Mouse (Mus musculus) erythroblast, embryonic 14.5 days (primary cell): ENCODE data around the gene Foxo3. TPM values are rescaled to one million over a fixed set of nuclear protein-coding genes. Genes with fewer than 3 reads are reported as not detected.

Experiments
- H3K27me3 ChIP-seq: 2 replicates; pipeline ENCODE4 v1.6.1; 2012; ENCODE audit warnings: inconsistent platforms; ENCODE audit not compliant: control insufficient read depth
- H3K36me3 ChIP-seq: 2 replicates; pipeline ENCODE4 v1.6.1; 2012; ENCODE audit warnings: mild to moderate bottlenecking, inconsistent platforms; ENCODE audit not compliant: control insufficient read depth
- H3K4me1 ChIP-seq: 2 replicates; pipeline ENCODE4 v1.6.1; 2012; ENCODE audit warnings: inconsistent platforms; ENCODE audit not compliant: control insufficient read depth
- H3K4me3 ChIP-seq: replicated peaks from 2 replicates; pipeline ENCODE3; 2012; ENCODE audit warnings: moderate library complexity, mild to moderate bottlenecking, inconsistent platforms
- H3K9me3 ChIP-seq: 2 replicates; pipeline ENCODE4 v1.6.1; 2012; ENCODE audit warnings: low read length, inconsistent platforms, mixed read lengths; ENCODE audit not compliant: control insufficient read depth
- GATA1 ChIP-seq: IDR thresholded peaks from 2 replicates; pipeline ENCODE4 v1.6.1; 2012; ENCODE audit warnings: low read length, inconsistent platforms, mixed read lengths
- TAL1 ChIP-seq: IDR thresholded peaks from 3 replicates; pipeline ENCODE4 v1.6.1; 2012; ENCODE audit warnings: low read length, inconsistent platforms, mixed read lengths
- polyA plus RNA-seq: library from polyadenylated mRNA; stranded (reverse); fragments of >175 nt; gene quantifications from 2 replicates; pipeline ENCODE4 v1.2.3, GENCODE M21; 2012

Gene Foxo3
- polyA plus RNA-seq, 1 experiment: 19.0 TPM

- Histone ChIP-seq H3K27me3 (no peaks in the 10 kb centered on the region; the same call in 1 of the 2 replicates), H3K4me1 (peaks cover 98% of the 10 kb centered on the region), H3K9me3 (peaks cover under 1% of the 10 kb centered on the region; the same call in 1 of the 2 replicates), H3K36me3 (peaks cover 100% of the 10 kb centered on the region), H3K4me3 (peak overlapping the region; percentile 52)
- TF ChIP-seq TAL1 (peak; percentile 61), GATA1 (peak; percentile 84)
These were observed 16.0 kb downstream of the Foxo3 start for GRCm38 (mm10) chr10:42260523-42260922.

GRCm38 (mm10) chr10:42259602-42260001, 17.0 kb downstream of the Foxo3 start:
- Histone ChIP-seq H3K4me1 (peaks cover 98% of the 10 kb centered on the region), H3K27me3 (no peaks in the 10 kb centered on the region), H3K36me3 (peaks cover 100% of the 10 kb centered on the region), H3K9me3 (no peaks in the 10 kb centered on the region), H3K4me3 (no peak overlapping the region)
- no peak for TF ChIP-seq GATA1

DNA sequence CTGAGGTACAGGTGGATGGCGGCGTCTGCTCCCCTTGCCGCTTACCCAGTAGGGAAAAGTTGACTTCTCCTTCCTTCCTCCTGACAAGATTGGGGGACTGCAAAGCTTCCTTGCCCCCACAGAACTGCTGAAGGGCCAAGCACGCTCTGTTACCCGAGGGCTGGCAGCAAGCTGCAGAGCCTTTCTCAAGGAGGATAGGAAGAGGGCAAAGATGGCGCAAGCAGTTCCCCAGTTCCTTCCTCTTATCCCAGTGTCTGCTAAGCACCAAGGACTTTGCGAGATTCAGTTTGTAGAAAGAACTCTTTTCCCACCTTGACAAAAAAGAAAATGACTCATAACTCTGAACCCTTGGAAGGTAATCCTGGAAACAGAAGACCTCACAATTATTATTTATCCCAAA, 18.6 kb downstream of the Foxo3 start:
- TF ChIP-seq GATA1: no peak
- TF ChIP-seq TAL1: no peak
- H3K4me1 ChIP-seq: peaks cover 98% of the 10 kb centered on the region
- H3K27me3 ChIP-seq: no peaks in the 10 kb centered on the region
- peaks cover 100% of the 10 kb centered on the region for H3K36me3 ChIP-seq
- H3K9me3 ChIP-seq: no peaks in the 10 kb centered on the region
- H3K4me3 ChIP-seq: no peak overlapping the region

- H3K36me3 ChIP-seq: peaks cover 99% of the 10 kb centered on the region
- H3K4me3 ChIP-seq: no peak overlapping the region
- TF ChIP-seq GATA1: no peak
- no peak for TF ChIP-seq TAL1
- no peaks in the 10 kb centered on the region for H3K9me3 ChIP-seq
- H3K4me1 ChIP-seq: peaks cover 96% of the 10 kb centered on the region
- H3K27me3 ChIP-seq: no peaks in the 10 kb centered on the region
These were observed 21.8 kb downstream of the Foxo3 start for GRCm38 (mm10) chr10:42254788-42255187.

DNA sequence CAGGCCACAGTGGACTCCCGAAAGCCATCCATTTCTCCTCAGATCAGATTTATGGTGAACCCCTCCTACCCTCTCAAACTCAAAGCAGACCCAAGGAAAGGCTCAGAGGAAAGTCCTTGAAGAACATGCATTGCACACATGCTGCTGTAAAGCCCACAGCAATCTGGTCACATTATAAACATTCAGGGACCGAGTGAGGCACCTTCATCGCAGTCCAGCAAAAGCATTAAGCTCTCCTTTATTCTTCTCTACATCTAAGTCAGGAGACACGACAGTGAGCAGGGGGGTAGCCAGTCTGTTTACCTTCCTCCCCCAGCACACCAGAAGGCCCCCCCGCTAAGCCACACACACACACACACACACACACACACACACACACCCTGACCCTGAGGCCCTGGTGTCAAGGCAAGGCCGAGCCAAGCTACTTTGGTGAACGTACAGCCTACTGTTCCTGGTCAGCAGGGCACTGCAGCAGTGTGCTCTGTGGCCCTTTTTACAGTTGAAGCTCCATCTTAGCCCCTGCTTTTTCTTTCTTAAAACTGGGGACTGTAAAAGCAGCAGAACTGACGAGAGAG, 24.7 kb downstream of the Foxo3 start:
- peaks cover 98% of the 10 kb centered on the region for H3K4me1 ChIP-seq
- TF ChIP-seq TAL1 (no peak), GATA1 (no peak)

GRCm38 (mm10) chr10:42251203-42251602, 25.4 kb downstream of the Foxo3 start:
- no peak overlapping the region for H3K4me3 ChIP-seq
- H3K9me3 ChIP-seq: no peaks in the 10 kb centered on the region
- peaks cover 99% of the 10 kb centered on the region for H3K36me3 ChIP-seq
- no peaks in the 10 kb centered on the region for H3K27me3 ChIP-seq
- peaks cover 98% of the 10 kb centered on the region for H3K4me1 ChIP-seq
- TF ChIP-seq GATA1 (no peak), TAL1 (no peak)

More for the DNA sequence above, 24.7 kb downstream of the Foxo3 start:
- Histone ChIP-seq H3K4me3 (no peak overlapping the region), H3K27me3 (no peaks in the 10 kb centered on the region), H3K9me3 (no peaks in the 10 kb centered on the region), H3K36me3 (peaks cover 99% of the 10 kb centered on the region)

DNA sequence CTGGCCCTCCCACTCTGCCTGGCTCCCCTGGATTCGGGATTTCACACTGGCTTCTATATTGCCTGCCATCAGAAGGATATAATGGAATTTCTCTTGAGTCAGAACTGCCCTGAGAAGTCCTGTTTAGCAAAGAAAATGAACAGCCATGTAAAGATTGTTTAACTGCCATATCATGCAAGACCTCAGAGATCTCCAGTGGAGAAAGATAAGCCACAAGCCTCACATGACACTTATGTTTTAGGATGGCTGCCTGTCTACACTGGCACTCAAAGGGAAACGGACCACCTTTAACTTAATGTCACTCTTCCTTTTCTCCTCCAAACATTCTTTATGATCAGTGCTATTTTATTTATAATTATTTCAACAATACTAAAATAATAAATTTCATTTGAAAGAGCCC, 26.6 kb downstream of the Foxo3 start:
- TF ChIP-seq GATA1 (peak; percentile 46), TAL1 (no peak)
- peaks cover 99% of the 10 kb centered on the region for H3K36me3 ChIP-seq
- no peaks in the 10 kb centered on the region for H3K9me3 ChIP-seq
- H3K4me3 ChIP-seq: peak overlapping the region; percentile 62
- H3K4me1 ChIP-seq: peaks cover 98% of the 10 kb centered on the region
- H3K27me3 ChIP-seq: no peaks in the 10 kb centered on the region

GRCm38 (mm10) chr10:42248644-42249043, 27.9 kb downstream of the Foxo3 start:
- Histone ChIP-seq H3K4me3 (peak overlapping the region; percentile 62), H3K36me3 (peaks cover 99% of the 10 kb centered on the region), H3K27me3 (no peaks in the 10 kb centered on the region), H3K4me1 (peaks cover 98% of the 10 kb centered on the region), H3K9me3 (no peaks in the 10 kb centered on the region)
- TF ChIP-seq TAL1: no peak
- no peak for TF ChIP-seq GATA1

DNA sequence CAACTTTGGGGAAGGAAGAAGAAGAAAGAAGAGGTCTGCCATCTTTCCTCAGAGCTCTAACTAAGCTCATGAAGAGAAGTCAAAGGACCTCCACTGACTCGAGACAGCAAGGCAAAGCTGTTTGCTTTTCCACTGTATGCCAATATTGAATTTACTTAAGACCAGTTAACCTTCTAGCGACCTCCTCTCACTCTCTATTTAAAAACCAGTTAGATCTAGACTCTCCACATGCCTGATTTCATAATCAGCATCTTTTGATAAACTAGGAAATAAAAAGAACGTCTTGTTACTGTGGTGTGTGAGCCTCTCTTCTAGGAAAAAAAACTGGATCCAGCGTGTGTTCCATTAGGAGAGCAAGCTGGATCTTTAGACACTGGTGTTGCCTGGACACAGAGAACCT, 28.4 kb downstream of the Foxo3 start:
- peaks cover 99% of the 10 kb centered on the region for H3K36me3 ChIP-seq
- no peaks in the 10 kb centered on the region for H3K9me3 ChIP-seq
- peak overlapping the region; percentile 62 for H3K4me3 ChIP-seq
- no peaks in the 10 kb centered on the region for H3K27me3 ChIP-seq
- no peak for TF ChIP-seq TAL1
- no peak for TF ChIP-seq GATA1
- peaks cover 99% of the 10 kb centered on the region for H3K4me1 ChIP-seq
